Mouse (Mus musculus): ENCODE measurements around the gene Gm4131. TPM values are rescaled to one million over a fixed set of nuclear protein-coding genes. Genes with fewer than 3 reads are reported as not detected.

The Gm4131 gene
- total and polyA plus RNA-seq, 2 experiments from 2014 or later: 0.22 TPM; not detected in 1

DNA sequence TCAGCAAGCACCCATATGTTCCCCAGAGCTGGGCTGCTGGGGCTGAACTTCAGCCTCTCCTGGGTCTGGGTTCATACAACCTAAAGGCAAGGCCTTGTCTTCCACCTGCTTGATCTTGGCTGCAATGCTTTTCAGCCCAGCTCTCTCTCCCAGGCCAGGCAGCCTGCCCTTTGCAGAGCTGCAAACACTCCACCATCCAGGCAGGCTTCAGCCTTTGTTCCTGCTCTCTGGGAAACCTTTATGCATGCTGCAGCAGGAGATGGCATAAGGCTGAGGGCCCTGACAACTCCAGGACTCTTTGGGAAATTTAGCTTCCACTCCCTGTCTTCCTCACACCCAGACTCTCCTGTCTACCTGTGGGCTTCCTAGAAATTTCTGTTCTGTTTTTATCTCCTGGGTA lies 17.9 kb upstream of the Gm4131 start:
- H3K9me3 ChIP-seq (ENCODE audit: low read length): no peaks in the 10 kb centered on the region
- H3K4me1 ChIP-seq (ENCODE audit: insufficient read depth): peaks cover 12% of the 10 kb centered on the region; the same call in 1 of the 2 replicates
- H3K27ac ChIP-seq (ENCODE audit: low read depth, low read length): peak overlapping the region; percentile 76
- ATAC-seq (peak; percentile 54), DNase-seq (no peak)
- no peak overlapping the region for H3K4me3 ChIP-seq (ENCODE audit: low read depth, low read length)
- TF ChIP-seq CTCF (IDR thresholded peaks at IDR 0.05; ENCODE audit: low read depth): no peak
- no peak overlapping the region; the same call in 1 of the 2 replicates for H3K9ac ChIP-seq
- H3K27me3 ChIP-seq (ENCODE audit: insufficient read depth, low read length): no peaks in the 10 kb centered on the region
- no peak overlapping the region for H3K4me2 ChIP-seq (ENCODE audit: low read depth)
- H3K36me3 ChIP-seq (ENCODE audit: insufficient read depth): peaks cover 23% of the 10 kb centered on the region; the same call in 1 of the 2 replicates

DNA sequence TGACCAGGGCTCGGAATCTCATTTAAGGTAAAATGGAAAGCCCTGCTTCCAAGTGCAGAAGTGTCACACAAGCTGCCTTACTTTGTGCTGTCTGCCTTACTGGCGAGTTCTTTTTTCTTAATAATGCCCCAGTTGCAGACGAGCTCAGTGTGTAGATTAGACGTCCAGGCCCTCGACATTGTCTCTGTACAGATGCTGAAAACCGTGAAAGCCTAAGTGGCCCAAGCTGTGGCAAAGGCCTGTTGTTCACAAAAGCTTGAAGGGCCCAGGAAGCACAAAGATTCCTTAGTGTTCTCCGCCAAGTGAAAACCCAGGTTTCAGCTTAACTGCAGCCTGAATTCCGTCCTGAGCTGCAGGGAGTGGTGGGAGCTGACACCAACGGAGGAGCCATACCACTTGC lies 15.0 kb upstream of the Gm4131 start:
- Histone ChIP-seq H3K27ac (ENCODE audit: low read depth, low read length) (peak overlapping the region; percentile 45; the same call in 1 of the 2 replicates), H3K4me1 (ENCODE audit: insufficient read depth) (peaks cover 12% of the 10 kb centered on the region; the same call in 1 of the 2 replicates), H3K4me2 (ENCODE audit: low read depth) (no peak overlapping the region), H3K36me3 (ENCODE audit: insufficient read depth) (peaks cover 7% of the 10 kb centered on the region; the same call in 1 of the 2 replicates), H3K9ac (no peak overlapping the region), H3K9me3 (ENCODE audit: low read length) (no peaks in the 10 kb centered on the region), H3K4me3 (ENCODE audit: low read depth, low read length) (no peak overlapping the region), H3K27me3 (ENCODE audit: insufficient read depth, low read length) (no peaks in the 10 kb centered on the region)
- ATAC-seq (no peak), DNase-seq (no peak)
- WGBS: 21% methylated on average over 9 of the region's 9 CpGs
- TF ChIP-seq CTCF (IDR thresholded peaks at IDR 0.05; ENCODE audit: low read depth): no peak

- DNase-seq (no peak), ATAC-seq (no peak)
- no peaks in the 10 kb centered on the region for H3K9me3 ChIP-seq (ENCODE audit: low read length)
- H3K27me3 ChIP-seq (ENCODE audit: insufficient read depth, low read length): no peaks in the 10 kb centered on the region
- no peak overlapping the region for H3K4me3 ChIP-seq (ENCODE audit: low read depth, low read length)
- no peak overlapping the region for H3K4me2 ChIP-seq (ENCODE audit: low read depth)
- peaks cover 7% of the 10 kb centered on the region; the same call in 1 of the 2 replicates for H3K36me3 ChIP-seq (ENCODE audit: insufficient read depth)
- H3K27ac ChIP-seq (ENCODE audit: low read depth, low read length): no peak overlapping the region
- no peak overlapping the region for H3K9ac ChIP-seq
- TF ChIP-seq CTCF (IDR thresholded peaks at IDR 0.05; ENCODE audit: low read depth): no peak
- peaks cover 12% of the 10 kb centered on the region; the same call in 1 of the 2 replicates for H3K4me1 ChIP-seq (ENCODE audit: insufficient read depth)
- WGBS: 91% methylated on average over 3 of the region's 3 CpGs
Measured at GRCm38 (mm10) chr14:62580945-62581344, 14.2 kb upstream of the Gm4131 start.

GRCm38 (mm10) chr14:62575862-62576261 lies 9.1 kb upstream of the Gm4131 start:
- DNase-seq: no peak
- H3K4me1 ChIP-seq (ENCODE audit: insufficient read depth): no peaks in the 10 kb centered on the region
- WGBS: 65% methylated on average over 8 of the region's 8 CpGs
- H3K27me3 ChIP-seq (ENCODE audit: insufficient read depth, low read length): no peaks in the 10 kb centered on the region
- TF ChIP-seq CTCF (IDR thresholded peaks at IDR 0.05; ENCODE audit: low read depth): no peak
- no peak overlapping the region; the same call in 1 of the 2 replicates for H3K27ac ChIP-seq (ENCODE audit: low read depth, low read length)
- H3K4me2 ChIP-seq (ENCODE audit: low read depth): no peak overlapping the region
- no peak overlapping the region for H3K4me3 ChIP-seq (ENCODE audit: low read depth, low read length)
- no peak for ATAC-seq
- peaks cover 7% of the 10 kb centered on the region; the same call in 1 of the 2 replicates for H3K36me3 ChIP-seq (ENCODE audit: insufficient read depth)
- H3K9ac ChIP-seq: no peak overlapping the region
- H3K9me3 ChIP-seq (ENCODE audit: low read length): no peaks in the 10 kb centered on the region

- Histone ChIP-seq H3K4me3 (ENCODE audit: low read depth, low read length) (no peak overlapping the region), H3K4me2 (ENCODE audit: low read depth) (no peak overlapping the region), H3K4me1 (ENCODE audit: insufficient read depth) (no peaks in the 10 kb centered on the region), H3K27me3 (ENCODE audit: insufficient read depth, low read length) (no peaks in the 10 kb centered on the region), H3K9me3 (ENCODE audit: low read length) (no peaks in the 10 kb centered on the region), H3K36me3 (ENCODE audit: insufficient read depth) (peaks cover 4% of the 10 kb centered on the region; the same call in 1 of the 2 replicates), H3K9ac (no peak overlapping the region), H3K27ac (ENCODE audit: low read depth, low read length) (no peak overlapping the region)
- WGBS: 29% methylated on average over 6 of the region's 6 CpGs
- TF ChIP-seq CTCF (IDR thresholded peaks at IDR 0.05; ENCODE audit: low read depth): no peak
- no peak; the same call in 1 of the 2 replicates for ATAC-seq
- DNase-seq: no peak
Measured at GRCm38 (mm10) chr14:62574906-62575305, 8.2 kb upstream of the Gm4131 start.

- 0% methylated on average over 2 of the region's 3 CpGs for WGBS
- Histone ChIP-seq H3K27ac (ENCODE audit: low read depth, low read length) (no peak overlapping the region), H3K4me2 (ENCODE audit: low read depth) (no peak overlapping the region), H3K4me1 (ENCODE audit: insufficient read depth) (no peaks in the 10 kb centered on the region), H3K36me3 (ENCODE audit: insufficient read depth) (no peaks in the 10 kb centered on the region), H3K4me3 (ENCODE audit: low read depth, low read length) (no peak overlapping the region), H3K9ac (no peak overlapping the region), H3K9me3 (ENCODE audit: low read length) (no peaks in the 10 kb centered on the region), H3K27me3 (ENCODE audit: insufficient read depth, low read length) (no peaks in the 10 kb centered on the region)
- DNase-seq (no peak), ATAC-seq (no peak)
- TF ChIP-seq CTCF (IDR thresholded peaks at IDR 0.05; ENCODE audit: low read depth): no peak
Measured at GRCm38 (mm10) chr14:62573454-62573853, 6.7 kb upstream of the Gm4131 start.

DNA sequence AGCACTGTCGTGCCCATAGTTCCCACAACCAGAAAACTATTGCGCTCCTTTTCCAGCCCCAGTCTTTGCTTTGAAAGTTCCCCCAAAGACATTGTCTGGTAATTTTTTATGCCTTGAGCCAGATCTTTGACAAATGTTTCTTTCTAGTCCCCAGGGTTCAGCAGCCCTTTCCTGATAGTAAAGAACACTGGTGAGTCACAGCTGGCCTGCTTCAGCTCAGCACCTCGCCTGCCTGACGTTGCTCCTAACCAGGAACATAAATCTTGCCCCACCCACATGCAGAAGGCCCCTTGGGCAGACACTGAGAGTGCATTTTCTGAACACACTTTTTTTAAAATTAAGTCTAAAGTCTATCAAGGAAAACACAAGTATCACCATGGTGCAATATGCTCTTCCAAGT lies 3.6 kb upstream of the Gm4131 start:
- H3K27me3 ChIP-seq (ENCODE audit: insufficient read depth, low read length): no peaks in the 10 kb centered on the region
- WGBS: 67% methylated on average over 4 of the region's 4 CpGs
- H3K9me3 ChIP-seq (ENCODE audit: low read length): no peaks in the 10 kb centered on the region
- H3K27ac ChIP-seq (ENCODE audit: low read depth, low read length): no peak overlapping the region
- H3K4me3 ChIP-seq (ENCODE audit: low read depth, low read length): no peak overlapping the region
- DNase-seq: no peak
- no peak for ATAC-seq
- no peak overlapping the region for H3K9ac ChIP-seq
- H3K4me2 ChIP-seq (ENCODE audit: low read depth): no peak overlapping the region
- no peaks in the 10 kb centered on the region for H3K36me3 ChIP-seq (ENCODE audit: insufficient read depth)
- no peak for TF ChIP-seq CTCF (IDR thresholded peaks at IDR 0.05; ENCODE audit: low read depth)
- no peaks in the 10 kb centered on the region for H3K4me1 ChIP-seq (ENCODE audit: insufficient read depth)
